Mouse (Mus musculus): ENCODE results near the gene Zfp980.
"Not testable (repeated sequence)": the region's sequence is repeated elsewhere in the genome, so short reads cannot be mapped to it uniquely, and the experiment has no call there.

- not testable (repeated sequence) for TF ChIP-seq POLR2A (IDR thresholded peaks at IDR 0.05; ENCODE audit: low read depth, low read length); CTCF (IDR thresholded peaks at IDR 0.05; ENCODE audit: extremely low read depth, insufficient read length, insufficient replicate concordance, low read depth, low read length)
Observed at GRCm38 (mm10) chr4:145745645-145745991, 75.1 kb downstream of the Zfp980 start.
